ENCODE assay signal across 19 mouse cellular contexts in the genomic region with DNA sequence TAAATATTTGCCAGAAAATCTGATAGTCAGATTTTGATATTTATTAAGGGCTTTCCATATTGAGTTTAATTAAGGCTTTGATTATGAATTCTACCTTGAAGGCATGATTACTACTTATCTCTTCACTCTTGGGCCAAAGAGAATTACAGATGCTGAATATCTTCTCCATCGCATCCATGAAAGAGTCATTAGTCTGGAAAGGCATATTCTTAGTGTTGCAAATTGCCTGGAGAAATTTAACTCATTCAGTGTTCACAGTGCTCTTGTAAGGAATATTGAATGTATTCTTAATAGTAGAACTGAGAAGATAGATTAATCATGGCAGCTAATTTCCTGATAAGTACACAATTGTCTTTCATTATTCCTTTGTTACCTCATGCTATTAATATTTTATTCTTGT.
"Had no signal": no experiment of that assay in that cellular context is flagged by ENCODE, and none has a peak within 500 bp of the region (broad histone marks: within the 10 kb centered on the region; RNA-seq: fewer than 3 reads in every experiment).

No protein-coding gene starts in this region.

- H3K27ac ChIP-seq: liver, embryonic 13.5 days; liver, embryonic 15.5 days; midbrain, embryonic 12.5 days; neural tube, embryonic 13.5 days; neural tube, embryonic 15.5 days had no signal

- H3K4me2 ChIP-seq: liver, embryonic 11.5 days; liver, embryonic 13.5 days; liver, embryonic 15.5 days; lung, embryonic 14.5 days; midbrain, embryonic 12.5 days; neural tube, embryonic 13.5 days; neural tube, embryonic 15.5 days had no signal

- H3K27me3 ChIP-seq: liver, embryonic 13.5 days; liver, embryonic 15.5 days; midbrain, embryonic 12.5 days; neural tube, embryonic 13.5 days; neural tube, embryonic 15.5 days had no signal

- H3K4me1 ChIP-seq: liver, embryonic 13.5 days; liver, embryonic 15.5 days; midbrain, embryonic 12.5 days; neural tube, embryonic 13.5 days; neural tube, embryonic 15.5 days had no signal

- H3K9ac ChIP-seq: liver, embryonic 13.5 days; liver, embryonic 15.5 days; liver, postnatal 0 days; lung, embryonic 14.5 days; midbrain, embryonic 12.5 days; neural tube, embryonic 13.5 days; neural tube, embryonic 15.5 days had no signal

- DNase-seq: liver; liver, embryonic 13.5 days; liver, postnatal 0 days; lung, embryonic 14.5 days; lung, postnatal 10 days; lung, postnatal 4 days; retina, postnatal 1 day; right cerebral cortex, adult 18-20 months; right cerebral cortex, postnatal 25 days; right cerebral cortex, postnatal 4 days; spleen, adult 18-20 months; thymus, adult 18-20 months; thymus, postnatal 14 days; thymus, postnatal 36 days had no signal

- H3K9me3 ChIP-seq: liver, embryonic 13.5 days; liver, embryonic 15.5 days; neural tube, embryonic 13.5 days; neural tube, embryonic 15.5 days had no signal

- H3K36me3 ChIP-seq: liver, embryonic 13.5 days; liver, embryonic 15.5 days; midbrain, embryonic 12.5 days; neural tube, embryonic 13.5 days; neural tube, embryonic 15.5 days had no signal

- ATAC-seq: liver, postnatal 0 days had no signal

- H3K4me3 ChIP-seq: liver, embryonic 13.5 days; liver, embryonic 15.5 days; midbrain, embryonic 12.5 days; neural tube, embryonic 13.5 days; neural tube, embryonic 15.5 days had no signal
